Mouse (Mus musculus) E14TG2a.4 (cell line): ENCODE measurements at regions not wholly inside any gene's neighbourhood (a gene's known extent, or its start where the extent isn't known, plus 50 kb on each side); places are given as distances from the start of the nearest gene placed in this dataset.

Source experiments
- CTCF ChIP-seq: conservative IDR thresholded peaks from 2 replicates; pipeline ENCODE4 v1.5.1; 2014; ENCODE audit warnings: low read length
- NANOG ChIP-seq: IDR thresholded peaks from 2 replicates; pipeline ENCODE4 v1.6.1; 2014; ENCODE audit warnings: borderline replicate concordance, low read length, mixed read lengths
- POU5F1 ChIP-seq: IDR thresholded peaks from 2 replicates; pipeline ENCODE4 v1.6.1; 2014; ENCODE audit warnings: low read length, borderline replicate concordance

GRCm38 (mm10) chr8:30502164-30502563, 2926.3 kb upstream of the 5930422O12Rik start:
- TF ChIP-seq CTCF: no peak
- no peak for TF ChIP-seq POU5F1
- no peak for TF ChIP-seq NANOG
